Mouse (Mus musculus) heart, embryonic 16.5 days (tissue): Measurements from ENCODE around the gene Mphosph9. TPM values are rescaled to one million over a fixed set of nuclear protein-coding genes. Genes with fewer than 3 reads are reported as not detected.
A peak's percentile ranks its signal among the peaks of the same experiment; 100 is the strongest.

ENCODE experiments used
- ATAC-seq: fragments of 200-750 bp; cut with Nextera tagmentation; replicated peaks from 2 replicates; pipeline ENCODE4 v1.8.0; 2017; ENCODE audit warnings: moderate number of reproducible peaks; ENCODE audit not compliant: insufficient read depth, low FRiP score; ENCODE audit errors: extremely low read depth
- H3K27ac ChIP-seq: fragments of 300-500 bp; sonication (generic); 2 replicates; pipeline ENCODE4 v1.5.1; 2014; ENCODE audit warnings: mild to moderate bottlenecking, low read length, control low read depth, moderate library complexity
- H3K27me3 ChIP-seq: fragments of 300-500 bp; sonication (generic); 2 replicates; pipeline ENCODE4 v1.6.1; 2014; ENCODE audit warnings: low read length, mixed read lengths; ENCODE audit not compliant: control insufficient read depth, insufficient read depth
- H3K36me3 ChIP-seq: fragments of 300-500 bp; sonication (generic); 2 replicates; pipeline ENCODE4 v1.6.1; 2014; ENCODE audit not compliant: control insufficient read depth, insufficient read depth
- H3K4me1 ChIP-seq: fragments of 300-500 bp; sonication (generic); 2 replicates; pipeline ENCODE4 v1.6.1; 2014; ENCODE audit warnings: low read length, mixed read lengths; ENCODE audit not compliant: control insufficient read depth, insufficient read depth
- H3K4me2 ChIP-seq: fragments of 300-500 bp; sonication (generic); 2 replicates; pipeline ENCODE4 v1.6.1; 2014; ENCODE audit warnings: low read depth, mild to moderate bottlenecking, control low read depth, low read length
- H3K4me3 ChIP-seq: fragments of 300-500 bp; sonication (generic); 2 replicates; pipeline ENCODE4 v1.5.1; 2014; ENCODE audit warnings: mild to moderate bottlenecking, control low read depth, low read length
- H3K9ac ChIP-seq: fragments of 300-500 bp; sonication (generic); 2 replicates; pipeline ENCODE4 v1.6.1; 2014; ENCODE audit warnings: low read length, control low read depth
- H3K9me3 ChIP-seq: fragments of 300-500 bp; sonication (generic); replicated peaks from 2 replicates; pipeline ENCODE4 v1.6.1; 2016; ENCODE audit warnings: low read length; ENCODE audit not compliant: control insufficient read depth
- WGBS: fragments of 180-500 bp; shearing (Covaris S2); extraction: QIAGEN DNeasy Blood & Tissue Kit; methylation state at CpG from one replicate; pipeline ENCODE4 v1.1.7; 2014; 5-methylcytosine and 5-hydroxymethylcytosine counted together
- polyA plus RNA-seq: library from polyadenylated mRNA; unstranded; fragments of >200 nt; fragmentation: Nextera tagmentation; extraction: Ambion mirVana; gene quantifications from 2 replicates; pipeline ENCODE4 v1.2.1, GENCODE M21; 2015

Gene Mphosph9
- polyA plus RNA-seq, 1 experiment from 2014 or later = 8.7 TPM

DNA sequence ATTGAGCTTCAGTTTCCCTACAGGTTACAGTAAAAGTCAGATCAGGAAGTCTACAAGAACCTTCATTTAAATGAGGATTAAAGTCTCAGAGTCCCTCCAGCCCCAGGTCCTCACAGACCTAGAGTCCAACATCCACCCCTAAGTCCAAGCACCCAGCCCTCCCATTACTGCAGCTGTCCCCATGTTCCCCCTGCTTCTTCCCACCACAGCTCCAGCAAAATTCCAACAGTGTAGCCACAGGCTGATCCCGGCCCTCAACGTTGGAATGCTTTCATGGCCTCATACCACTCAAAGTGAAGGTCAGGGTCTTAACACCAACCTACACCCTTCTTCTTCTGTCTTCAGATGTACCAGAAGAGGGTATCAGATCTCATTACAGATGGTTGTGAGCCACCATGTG, 116.1 kb downstream of the Mphosph9 start:
- WGBS = 56% methylated on average over 2 of the region's 2 CpGs
- Histone ChIP-seq H3K4me2 (no peak overlapping the region), H3K4me1 (peaks cover 87% of the 10 kb centered on the region), H3K9ac (peak overlapping the region; percentile 55), H3K27ac (peak overlapping the region; percentile 86), H3K27me3 (no peaks in the 10 kb centered on the region), H3K9me3 (no peaks in the 10 kb centered on the region), H3K36me3 (peaks cover 5% of the 10 kb centered on the region; the same call in 1 of the 2 replicates), H3K4me3 (no peak overlapping the region)
- ATAC-seq = no peak

DNA sequence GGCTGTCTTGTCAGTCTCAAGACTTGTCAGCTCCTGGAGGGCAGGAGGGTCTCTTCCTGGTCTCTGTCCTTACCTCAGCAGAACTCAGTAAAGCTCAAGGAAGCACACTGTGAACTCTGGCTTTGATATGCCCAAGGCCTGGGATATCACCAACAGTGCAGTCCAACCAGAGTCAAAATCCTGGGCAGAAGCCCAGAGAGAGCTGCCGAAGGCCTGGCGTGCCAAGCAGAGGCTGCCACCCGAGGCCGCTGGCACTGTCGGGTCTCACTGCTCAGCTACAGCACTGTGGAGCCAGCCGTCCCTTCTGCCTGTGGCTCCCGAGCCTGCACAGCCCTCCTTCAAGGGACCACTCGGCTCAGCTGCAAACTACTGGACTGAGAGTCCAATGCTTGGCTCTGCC, 116.5 kb downstream of the Mphosph9 start:
- H3K4me2 ChIP-seq = no peak overlapping the region
- H3K9me3 ChIP-seq = no peaks in the 10 kb centered on the region
- no peak overlapping the region for H3K4me3 ChIP-seq
- H3K27ac ChIP-seq = peak overlapping the region; percentile 86
- H3K36me3 ChIP-seq = peaks cover 5% of the 10 kb centered on the region; the same call in 1 of the 2 replicates
- H3K27me3 ChIP-seq = no peaks in the 10 kb centered on the region
- no peak for ATAC-seq
- WGBS = 54% methylated on average over 8 of the region's 8 CpGs
- peaks cover 85% of the 10 kb centered on the region for H3K4me1 ChIP-seq
- peak overlapping the region; percentile 55 for H3K9ac ChIP-seq

DNA sequence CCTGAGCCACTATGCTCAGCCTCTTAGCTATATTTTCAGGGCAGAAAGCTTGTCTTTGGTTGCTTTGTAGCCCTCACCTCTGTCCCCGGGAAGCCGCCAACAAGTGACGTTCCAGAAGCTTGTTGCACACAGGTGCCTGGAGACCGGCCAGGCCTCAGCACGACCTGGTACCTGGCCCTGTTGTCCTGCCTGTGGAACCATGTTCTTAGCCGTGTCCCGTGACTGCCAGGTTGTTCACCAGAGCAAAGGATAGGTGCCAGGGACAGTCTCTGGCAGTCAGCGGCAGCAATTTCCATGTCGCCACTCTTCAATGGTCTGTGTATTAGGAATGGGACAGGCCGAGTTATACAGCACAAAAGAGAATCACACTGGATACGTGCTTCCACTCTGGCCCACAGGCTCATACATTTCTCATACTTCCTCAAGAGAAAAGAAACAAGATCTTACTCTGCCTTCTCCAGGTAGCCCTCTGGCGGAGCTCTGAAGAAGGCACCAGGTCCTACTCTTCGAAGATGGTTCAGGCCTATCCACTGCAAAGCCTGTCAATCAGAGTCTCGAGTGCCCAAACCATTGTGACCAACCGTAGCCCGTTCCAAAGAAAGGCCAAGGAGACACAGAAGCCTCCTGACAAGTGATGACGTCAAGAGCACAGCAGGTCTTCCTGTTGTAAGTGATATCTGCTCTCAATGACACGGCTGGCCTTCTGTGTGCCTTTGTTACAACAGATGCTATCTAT, 117.3 kb downstream of the Mphosph9 start:
- ATAC-seq = no peak
- peak overlapping the region; percentile 57 for H3K9ac ChIP-seq

DNA sequence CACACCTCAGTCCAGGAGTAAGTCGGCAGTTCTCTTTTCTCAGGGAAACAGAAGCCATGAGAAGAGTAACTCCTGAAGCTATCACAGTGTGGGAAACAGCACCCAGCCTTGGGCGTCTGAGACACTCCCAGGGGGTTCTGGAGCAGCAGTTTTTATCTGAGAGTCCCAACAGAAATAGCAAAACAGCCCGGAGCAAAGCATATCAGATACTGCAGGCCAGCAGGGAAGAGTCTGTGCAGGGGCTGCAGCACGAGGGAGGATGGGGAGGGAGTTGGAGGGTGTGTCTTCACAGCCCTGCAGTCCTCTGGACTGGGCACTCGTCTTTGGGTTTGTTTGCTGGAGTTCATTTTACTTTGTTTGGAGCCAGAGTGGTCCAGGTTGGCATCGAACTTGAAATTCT, 117.9 kb downstream of the Mphosph9 start:
- H3K9me3 ChIP-seq = no peaks in the 10 kb centered on the region
- H3K27me3 ChIP-seq = no peaks in the 10 kb centered on the region
- peaks cover 87% of the 10 kb centered on the region for H3K4me1 ChIP-seq
- no peaks in the 10 kb centered on the region; the same call in 1 of the 2 replicates for H3K36me3 ChIP-seq
- no peak for ATAC-seq
- H3K9ac ChIP-seq = peak overlapping the region; percentile 57
- H3K4me2 ChIP-seq = no peak overlapping the region
- H3K4me3 ChIP-seq = no peak overlapping the region
- H3K27ac ChIP-seq = peak overlapping the region; percentile 86
- WGBS = 35% methylated on average over 6 of the region's 6 CpGs

More for the DNA sequence above, 117.3 kb downstream of the Mphosph9 start:
- no peaks in the 10 kb centered on the region for H3K9me3 ChIP-seq
- no peak overlapping the region for H3K4me3 ChIP-seq
- peak overlapping the region; percentile 86 for H3K27ac ChIP-seq
- WGBS = 56% methylated on average over 18 of the region's 18 CpGs
- H3K27me3 ChIP-seq = no peaks in the 10 kb centered on the region
- no peak overlapping the region for H3K4me2 ChIP-seq
- H3K36me3 ChIP-seq = peaks cover 4% of the 10 kb centered on the region; the same call in 1 of the 2 replicates
- peaks cover 86% of the 10 kb centered on the region for H3K4me1 ChIP-seq

DNA sequence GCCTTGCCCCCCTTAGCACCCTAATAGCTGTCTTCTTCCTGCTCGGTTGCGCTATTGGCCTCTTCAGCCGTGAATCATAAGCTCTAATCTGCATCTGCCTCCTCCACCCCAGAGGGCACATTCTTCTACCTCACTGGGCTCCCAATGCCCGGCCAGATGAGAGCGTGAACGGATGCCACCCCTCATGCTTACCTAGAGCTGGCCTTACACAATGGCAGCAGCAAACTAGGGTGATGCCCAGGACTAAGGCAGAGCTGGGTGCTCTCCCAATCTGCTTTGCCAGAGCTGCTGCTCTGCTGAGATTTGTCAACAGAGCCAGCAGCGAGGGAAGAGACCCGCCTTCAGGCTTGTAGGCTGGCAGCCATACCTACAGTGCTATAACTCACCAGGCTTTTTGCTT, 119.7 kb downstream of the Mphosph9 start:
- H3K9me3 ChIP-seq = no peaks in the 10 kb centered on the region
- no peak for ATAC-seq
- 57% methylated on average over 8 of the region's 8 CpGs for WGBS
- H3K27me3 ChIP-seq = no peaks in the 10 kb centered on the region
- H3K4me3 ChIP-seq = no peak overlapping the region
- no peak overlapping the region for H3K4me2 ChIP-seq
- H3K4me1 ChIP-seq = peaks cover 84% of the 10 kb centered on the region
- peak overlapping the region; percentile 92 for H3K27ac ChIP-seq
- H3K36me3 ChIP-seq = no peaks in the 10 kb centered on the region
- H3K9ac ChIP-seq = peak overlapping the region; percentile 64

DNA sequence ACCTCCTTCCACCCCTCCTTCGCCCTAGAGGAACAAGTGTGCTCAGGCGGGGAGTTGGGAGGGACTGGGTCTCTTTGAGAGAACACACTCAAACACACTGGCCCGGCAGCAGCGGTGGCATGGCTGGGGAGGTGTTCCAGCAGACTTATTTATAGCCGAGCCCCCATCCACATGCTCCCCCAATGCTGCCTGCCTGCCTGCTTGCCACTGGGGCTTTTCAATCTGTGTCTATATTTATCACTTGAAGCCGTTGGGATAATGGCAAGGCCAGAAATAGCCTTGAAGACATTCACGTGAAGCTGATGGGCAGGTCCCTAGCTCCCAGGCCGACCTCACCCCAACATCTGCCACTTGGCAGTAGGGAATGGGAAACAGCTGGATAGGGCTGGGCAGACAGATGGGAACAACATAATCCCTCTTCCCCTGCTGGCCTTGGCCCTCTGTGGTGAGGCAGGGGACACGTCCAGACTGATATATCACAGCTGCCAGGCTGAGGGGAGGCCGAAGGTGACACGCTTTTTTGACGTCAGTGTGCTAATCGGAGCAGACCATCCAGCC, 121.2 kb downstream of the Mphosph9 start:
- H3K36me3 ChIP-seq = no peaks in the 10 kb centered on the region
- peak overlapping the region; percentile 92 for H3K27ac ChIP-seq
- peak overlapping the region; percentile 64 for H3K9ac ChIP-seq
- H3K27me3 ChIP-seq = no peaks in the 10 kb centered on the region
- peaks cover 89% of the 10 kb centered on the region for H3K4me1 ChIP-seq
- 17% methylated on average over 13 of the region's 13 CpGs for WGBS
- ATAC-seq = peak; percentile 77
- no peaks in the 10 kb centered on the region for H3K9me3 ChIP-seq
- no peak overlapping the region for H3K4me3 ChIP-seq
- H3K4me2 ChIP-seq = peak overlapping the region; percentile 26; the same call in 1 of the 2 replicates

DNA sequence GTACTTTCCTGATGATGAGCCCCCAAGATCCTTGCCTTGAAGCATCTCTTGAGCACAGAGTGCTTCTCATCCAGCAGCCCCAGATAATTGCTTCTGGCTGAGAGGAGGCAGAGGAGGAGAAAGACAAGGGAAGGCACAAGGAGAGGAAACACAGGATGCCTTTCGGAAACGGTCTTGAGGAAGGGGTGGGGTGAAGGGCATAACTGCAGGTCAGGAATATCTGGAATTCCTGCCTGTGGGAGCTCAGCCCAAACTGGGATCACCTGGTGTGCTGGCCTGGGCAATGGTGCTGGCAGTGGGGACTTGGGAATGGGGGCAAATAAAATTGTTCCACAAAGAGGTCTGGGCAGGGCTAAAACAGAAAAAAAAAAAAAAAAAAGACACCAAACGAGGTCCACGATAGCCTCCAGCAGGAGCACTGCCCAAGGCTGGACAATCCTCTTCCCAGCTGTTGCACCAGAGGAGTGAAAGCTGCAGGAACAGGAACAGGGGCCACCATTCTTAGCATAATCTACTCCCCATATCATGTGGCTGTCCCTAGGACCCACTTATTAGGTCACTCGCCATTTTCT, 121.9 kb downstream of the Mphosph9 start:
- 28% methylated on average over 4 of the region's 5 CpGs for WGBS
- no peak overlapping the region for H3K4me3 ChIP-seq
- peak overlapping the region; percentile 92 for H3K27ac ChIP-seq
- no peak for ATAC-seq
- H3K4me2 ChIP-seq = peak overlapping the region; percentile 5; the same call in 1 of the 2 replicates
- peak overlapping the region; percentile 49 for H3K9ac ChIP-seq
- H3K4me1 ChIP-seq = peaks cover 88% of the 10 kb centered on the region
- no peaks in the 10 kb centered on the region for H3K36me3 ChIP-seq
- H3K9me3 ChIP-seq = no peaks in the 10 kb centered on the region
- H3K27me3 ChIP-seq = no peaks in the 10 kb centered on the region

DNA sequence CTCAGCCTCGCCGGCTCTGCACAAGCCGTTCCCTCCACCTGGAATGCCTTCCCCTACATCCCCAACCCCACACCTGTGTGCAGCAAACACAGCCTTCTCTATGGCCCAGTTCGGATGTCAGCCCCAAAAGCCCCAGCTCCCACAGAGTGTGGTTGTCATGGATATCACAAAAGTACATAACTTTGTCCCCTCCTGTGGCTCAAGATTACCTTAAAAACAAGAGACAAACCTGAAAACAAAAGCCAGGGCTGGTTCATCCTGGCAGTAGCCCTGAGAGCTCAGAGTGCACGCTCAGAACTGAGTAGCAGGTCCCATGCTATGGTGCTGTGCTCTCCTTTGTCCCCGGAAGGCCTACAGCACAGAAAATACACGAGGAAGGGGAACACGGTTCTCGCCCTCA, 122.6 kb downstream of the Mphosph9 start:
- Histone ChIP-seq H3K4me1 (peaks cover 88% of the 10 kb centered on the region), H3K9ac (peak overlapping the region; percentile 49), H3K27ac (peak overlapping the region; percentile 92), H3K4me3 (no peak overlapping the region), H3K36me3 (no peaks in the 10 kb centered on the region), H3K9me3 (no peaks in the 10 kb centered on the region), H3K27me3 (no peaks in the 10 kb centered on the region), H3K4me2 (no peak overlapping the region)
- 74% methylated on average over 9 of the region's 9 CpGs for WGBS
- ATAC-seq = no peak
